Mouse (Mus musculus) intestine, postnatal 0 days (tissue): Measurements from ENCODE around the gene Foxf1. TPM values are rescaled to one million over a fixed set of nuclear protein-coding genes. Genes with fewer than 3 reads are reported as not detected.

Source experiments
- ATAC-seq: fragments of 200-750 bp; cut with Nextera tagmentation; 2 replicates; pipeline ENCODE4 v1.8.0; 2017; ENCODE audit warnings: mild to moderate bottlenecking, moderate TSS enrichment, moderate library complexity
- H3K27ac ChIP-seq: fragments of 300-500 bp; sonication (generic); 2 replicates; pipeline ENCODE4 v1.5.1; 2014; ENCODE audit warnings: mild to moderate bottlenecking, low read depth, low read length, moderate library complexity
- H3K27me3 ChIP-seq: fragments of 300-500 bp; sonication (generic); replicated peaks from 2 replicates; pipeline ENCODE4 v1.6.1; 2014; ENCODE audit warnings: low read length, mixed read lengths; ENCODE audit not compliant: control insufficient read depth, insufficient read depth
- H3K36me3 ChIP-seq: fragments of 300-500 bp; sonication (generic); 2 replicates; pipeline ENCODE4 v1.6.1; 2014; ENCODE audit warnings: mild to moderate bottlenecking, moderate library complexity; ENCODE audit not compliant: control insufficient read depth, insufficient read depth
- H3K4me1 ChIP-seq: fragments of 300-500 bp; sonication (generic); replicated peaks from 2 replicates; pipeline ENCODE4 v1.6.1; 2014; ENCODE audit warnings: antibody characterized with exemption, low read length, mixed read lengths; ENCODE audit not compliant: control insufficient read depth, insufficient read depth
- H3K4me2 ChIP-seq: fragments of 300-500 bp; sonication (generic); replicated peaks from 2 replicates; pipeline ENCODE4 v1.6.1; 2014; ENCODE audit warnings: low read depth, mild to moderate bottlenecking, moderate library complexity
- H3K4me3 ChIP-seq: fragments of 300-500 bp; sonication (generic); 2 replicates; pipeline ENCODE4 v1.5.1; 2014; ENCODE audit warnings: low read depth, low read length
- H3K9ac ChIP-seq: fragments of 300-500 bp; sonication (generic); 2 replicates; pipeline ENCODE4 v1.6.1; 2014; ENCODE audit warnings: mild to moderate bottlenecking, low read depth, low read length
- H3K9me3 ChIP-seq: fragments of 300-500 bp; sonication (generic); 2 replicates; pipeline ENCODE4 v1.6.1; 2016; ENCODE audit warnings: mixed run types; ENCODE audit not compliant: control insufficient read depth
- CTCF ChIP-seq: sonication (generic); IDR thresholded peaks from 2 replicates; pipeline ENCODE4 v1.5.1; 2016; ENCODE audit warnings: low read depth, mild to moderate bottlenecking, control low read depth, antibody characterized with exemption, moderate library complexity
- WGBS: fragments of 180-500 bp; shearing (Covaris S2); extraction: QIAGEN DNeasy Blood & Tissue Kit; methylation state at CpG from one replicate; pipeline ENCODE4 v1.1.7; 2014; 5-methylcytosine and 5-hydroxymethylcytosine counted together
- polyA plus RNA-seq: library from polyadenylated mRNA; unstranded; fragments of >200 nt; fragmentation: Nextera tagmentation; extraction: Ambion mirVana; gene quantifications from 2 replicates; pipeline ENCODE4 v1.2.1, GENCODE M21; 2015

The Foxf1 gene
- polyA plus RNA-seq, 1 experiment from 2014 or later: 50.1 TPM

DNA sequence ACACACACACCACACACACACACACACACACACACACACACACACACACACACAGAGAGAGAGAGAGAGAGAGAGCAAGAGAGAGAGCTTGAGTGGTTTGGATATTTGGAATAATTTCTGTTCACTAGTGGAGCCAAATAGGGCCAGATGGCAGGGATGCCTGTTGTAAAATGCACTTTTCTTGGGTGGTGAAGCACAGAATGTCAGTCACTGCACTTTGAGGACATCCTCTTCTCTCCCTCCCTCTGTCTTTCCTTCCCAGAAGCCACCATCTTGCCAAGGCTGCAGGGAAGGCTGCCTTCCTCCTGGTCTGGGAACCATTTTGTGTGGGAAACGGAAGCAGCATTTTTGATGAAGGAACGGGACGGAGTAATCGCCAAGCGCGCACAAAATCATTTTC lies 21.7 kb upstream of the Foxf1 start:
- ATAC-seq: no peak
- WGBS: 93% methylated on average over 6 of the region's 6 CpGs
- no peak for TF ChIP-seq CTCF

DNA sequence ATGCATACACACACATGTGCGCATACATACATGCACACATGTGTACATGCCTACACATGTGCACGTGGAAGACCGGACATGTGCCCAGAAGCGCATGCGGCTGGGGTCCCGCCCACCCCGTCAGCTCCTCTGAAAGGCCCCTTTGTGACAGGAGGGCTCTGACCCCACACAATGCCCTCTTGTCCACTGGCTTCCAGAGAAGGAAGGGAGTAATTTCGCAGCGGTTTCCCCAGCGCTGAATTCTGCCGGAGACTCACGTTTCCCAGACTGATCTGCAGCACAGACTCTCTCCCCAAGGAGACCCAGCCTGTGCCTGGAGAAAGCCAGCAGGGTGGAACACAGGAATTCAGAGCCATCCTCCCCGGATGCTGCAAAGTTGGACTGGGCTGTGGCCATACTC lies 20.5 kb upstream of the Foxf1 start:
- Histone ChIP-seq H3K36me3 (peaks cover 10% of the 10 kb centered on the region), H3K4me2 (no peak overlapping the region), H3K4me1 (no peaks in the 10 kb centered on the region), H3K27me3 (no peaks in the 10 kb centered on the region), H3K9me3 (no peaks in the 10 kb centered on the region), H3K9ac (no peak overlapping the region), H3K27ac (no peak overlapping the region), H3K4me3 (no peak overlapping the region)
- ATAC-seq: no peak
- 75% methylated on average over 13 of the region's 13 CpGs for WGBS
- no peak for TF ChIP-seq CTCF

More for the DNA sequence above, 21.7 kb upstream of the Foxf1 start:
- no peaks in the 10 kb centered on the region for H3K27me3 ChIP-seq
- no peak overlapping the region for H3K4me2 ChIP-seq
- no peaks in the 10 kb centered on the region for H3K4me1 ChIP-seq
- H3K27ac ChIP-seq: no peak overlapping the region
- H3K36me3 ChIP-seq: peaks cover 10% of the 10 kb centered on the region
- H3K4me3 ChIP-seq: no peak overlapping the region
- no peak overlapping the region for H3K9ac ChIP-seq
- H3K9me3 ChIP-seq: no peaks in the 10 kb centered on the region

DNA sequence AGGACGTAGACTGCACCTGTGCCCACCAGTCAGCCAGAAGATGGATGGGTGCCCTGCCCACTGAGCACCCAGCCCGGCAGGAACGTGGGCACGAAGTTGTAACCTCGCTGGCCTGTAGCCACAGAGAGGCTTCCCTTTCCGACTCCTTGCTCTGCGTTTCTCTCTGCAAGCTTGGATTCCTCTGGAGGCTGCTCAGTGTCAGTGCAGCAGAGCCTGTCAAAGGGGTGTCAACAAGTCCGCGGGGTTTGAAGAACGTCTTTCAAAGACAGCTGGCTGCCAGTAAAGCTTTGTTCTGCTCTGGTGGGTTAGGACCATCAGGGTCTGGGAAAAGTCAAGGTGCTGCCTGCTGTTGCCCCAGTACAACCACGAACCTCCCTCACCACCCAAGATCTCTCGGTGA lies 12.7 kb upstream of the Foxf1 start:
- WGBS: 10% methylated on average over 12 of the region's 12 CpGs
- no peaks in the 10 kb centered on the region for H3K36me3 ChIP-seq
- H3K27ac ChIP-seq: no peak overlapping the region
- H3K9me3 ChIP-seq: no peaks in the 10 kb centered on the region
- ATAC-seq: no peak
- peaks cover 37% of the 10 kb centered on the region for H3K27me3 ChIP-seq
- no peaks in the 10 kb centered on the region for H3K4me1 ChIP-seq
- H3K4me3 ChIP-seq: no peak overlapping the region
- peak; percentile 67 for TF ChIP-seq CTCF
- 0 out of 2 replicates have a peak overlapping the region, but pooled peaks have one; percentile 13 for H3K4me2 ChIP-seq
- H3K9ac ChIP-seq: no peak overlapping the region

DNA sequence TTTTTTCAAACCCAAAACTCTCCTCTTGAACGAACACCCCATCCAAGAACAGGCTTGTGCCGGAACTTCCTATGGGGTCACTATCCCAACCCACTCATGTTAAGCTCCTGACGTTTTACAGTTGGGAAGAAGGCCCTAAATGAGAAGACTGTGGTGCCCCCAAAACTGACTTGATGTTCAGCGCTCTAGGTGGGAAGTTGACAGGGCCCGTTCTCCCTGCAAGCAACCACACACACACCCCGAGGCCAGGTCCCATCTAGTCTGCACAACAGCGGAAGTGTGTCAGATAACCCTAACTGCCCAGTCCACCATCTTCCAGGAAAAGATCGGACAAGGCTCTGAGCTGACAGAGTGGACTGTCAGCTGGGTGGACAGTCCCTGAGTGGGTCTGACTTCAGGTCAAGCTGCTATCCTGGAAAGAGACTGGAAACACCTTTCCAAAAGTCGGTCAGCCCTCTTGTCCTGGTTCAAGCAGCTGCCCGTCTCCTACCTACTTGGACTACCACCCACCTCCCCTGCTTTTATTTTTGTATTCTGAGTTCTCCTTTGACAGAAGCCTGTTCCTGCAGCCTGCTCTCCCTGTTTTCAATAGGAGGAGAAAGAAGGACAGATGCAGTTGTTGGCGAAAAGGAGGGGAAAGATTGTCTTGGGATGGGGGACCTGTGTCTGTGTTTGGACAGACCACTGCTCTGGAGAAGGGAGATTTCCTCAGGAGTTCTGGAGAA lies 11.6 kb upstream of the Foxf1 start:
- Histone ChIP-seq H3K4me3 (peak overlapping the region; percentile 26; the same call in 1 of the 2 replicates), H3K27ac (peak overlapping the region; percentile 46; the same call in 1 of the 2 replicates), H3K36me3 (no peaks in the 10 kb centered on the region), H3K27me3 (peaks cover 48% of the 10 kb centered on the region), H3K9ac (no peak overlapping the region), H3K4me2 (peak overlapping the region; percentile 63), H3K9me3 (no peaks in the 10 kb centered on the region), H3K4me1 (no peaks in the 10 kb centered on the region)
- ATAC-seq: no peak
- WGBS: 45% methylated on average over 11 of the region's 11 CpGs
- no peak for TF ChIP-seq CTCF

DNA sequence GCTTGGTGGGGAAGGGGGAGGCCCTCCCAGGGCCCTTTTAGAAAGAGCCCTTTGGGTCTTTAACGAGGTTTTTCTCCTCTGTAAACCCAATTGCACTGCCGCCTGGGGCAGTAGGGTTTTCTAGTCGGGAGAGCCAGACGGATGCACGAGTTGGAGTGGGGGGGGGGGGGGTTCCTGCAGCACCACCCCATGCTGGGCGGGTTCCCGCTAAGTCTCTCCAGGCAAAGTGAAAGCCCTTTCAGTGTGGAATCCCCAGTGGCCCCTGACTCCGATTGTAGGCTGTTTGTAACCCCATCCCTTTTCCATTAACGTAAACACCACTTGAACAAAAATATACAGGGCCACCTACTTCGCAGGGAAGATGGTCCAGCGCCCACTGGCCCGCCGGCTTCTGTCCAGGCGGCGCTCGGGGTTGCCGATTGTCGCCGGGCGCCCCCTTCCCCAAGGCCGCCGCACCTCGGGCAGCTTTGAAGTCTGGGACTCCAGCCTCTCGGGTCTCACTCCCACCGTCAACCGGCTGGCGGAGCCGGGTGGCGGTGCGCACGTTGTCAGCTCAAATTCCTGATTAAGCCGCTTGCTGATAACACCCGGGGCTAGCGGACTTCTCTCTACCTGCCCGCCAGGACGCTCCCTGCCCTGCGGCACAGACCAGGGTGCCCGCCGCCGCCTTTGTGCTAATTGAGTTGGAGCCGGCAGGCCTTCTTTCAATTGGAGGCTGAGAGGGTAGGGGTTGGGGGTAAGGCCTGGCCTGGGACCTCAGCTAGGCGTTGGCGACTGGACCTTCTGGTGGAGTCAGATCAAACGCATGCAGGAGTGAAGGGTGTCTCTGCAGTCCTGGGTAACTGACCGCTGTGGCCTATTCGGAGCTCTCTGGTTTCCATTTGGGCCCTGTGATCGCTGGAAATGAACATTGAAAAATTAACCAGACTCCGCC lies 10.7 kb upstream of the Foxf1 start:
- Histone ChIP-seq H3K4me3 (peak overlapping the region; percentile 26), H3K27me3 (peaks cover 54% of the 10 kb centered on the region), H3K4me1 (no peaks in the 10 kb centered on the region), H3K9ac (0 out of 2 replicates have a peak overlapping the region, but pooled peaks have one; percentile 27), H3K36me3 (no peaks in the 10 kb centered on the region), H3K27ac (peak overlapping the region; percentile 70), H3K4me2 (peak overlapping the region; percentile 63), H3K9me3 (no peaks in the 10 kb centered on the region)
- TF ChIP-seq CTCF: no peak
- ATAC-seq: no peak; the same call in 1 of the 2 replicates
- WGBS: 2% methylated on average over 48 of the region's 48 CpGs

DNA sequence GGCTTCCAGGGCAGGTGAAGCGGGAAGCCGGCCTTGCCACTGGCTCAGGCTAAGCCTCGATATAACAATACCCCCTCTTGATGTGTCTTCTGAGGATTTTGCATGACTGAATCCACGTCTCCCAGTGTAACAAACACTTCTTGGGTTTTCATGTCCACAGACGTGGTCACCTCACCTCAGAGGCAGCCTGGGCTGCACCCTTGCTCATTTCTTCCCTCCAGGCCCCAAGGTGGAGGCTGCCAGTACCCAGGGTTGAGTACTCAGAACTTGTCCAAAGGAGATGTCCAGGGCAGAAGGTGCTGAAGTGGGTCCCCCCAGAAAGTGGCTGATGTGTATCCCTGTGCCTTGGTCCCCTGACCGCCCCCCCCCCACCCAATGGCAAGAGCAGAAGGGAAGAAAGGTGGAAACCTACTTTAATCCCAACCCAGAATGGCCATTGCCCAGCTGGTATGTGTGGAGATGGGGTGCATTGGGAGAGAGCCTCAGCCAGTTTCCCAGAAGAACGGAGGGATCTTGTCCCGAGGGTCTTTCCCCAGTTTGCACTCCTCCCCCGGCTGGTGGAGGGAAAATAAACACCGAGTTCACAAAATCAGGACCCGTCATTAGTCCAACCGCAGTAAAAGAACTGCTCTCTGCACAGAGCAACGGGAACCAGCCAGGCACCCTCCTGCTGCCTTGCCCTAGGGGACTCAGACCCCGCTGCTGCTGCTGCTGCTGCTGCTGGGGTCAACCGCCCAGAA lies 9.9 kb upstream of the Foxf1 start:
- H3K9me3 ChIP-seq: no peaks in the 10 kb centered on the region
- H3K27ac ChIP-seq: peak overlapping the region; percentile 70; the same call in 1 of the 2 replicates
- ATAC-seq: no peak
- no peaks in the 10 kb centered on the region for H3K4me1 ChIP-seq
- no peak for TF ChIP-seq CTCF
- 15% methylated on average over 15 of the region's 15 CpGs for WGBS
- H3K4me3 ChIP-seq: peak overlapping the region; percentile 26
- no peaks in the 10 kb centered on the region for H3K36me3 ChIP-seq
- peaks cover 62% of the 10 kb centered on the region for H3K27me3 ChIP-seq
- peak overlapping the region; percentile 63 for H3K4me2 ChIP-seq
- H3K9ac ChIP-seq: peak overlapping the region; percentile 27; the same call in 1 of the 2 replicates
